Mouse (Mus musculus): ENCODE data around the gene Aatk.
A peak's percentile ranks its signal among the peaks of the same experiment; 100 is the strongest.

Gene Aatk

GRCm38 (mm10) chr11:120046553-120047191, at the start of gene Aatk:
Gene Aatk, minus strand, starts transcription at chr11:120047167.
- no peak for DNase-seq (ENCODE audit: low spot score)

- no peak for DNase-seq (ENCODE audit: low spot score)
These were observed 46.0 kb upstream of the Aatk start for GRCm38 (mm10) chr11:120092817-120093591.

- DNase-seq (ENCODE audit: low spot score): no peak
These were observed 43.7 kb upstream of the Aatk start for GRCm38 (mm10) chr11:120090661-120091060.

GRCm38 (mm10) chr11:120086702-120087152, 39.8 kb upstream of the Aatk start, which contains the start of gene Cep131:
Gene Cep131, minus strand, starts transcription at chr11:120086827.
- peak; percentile 94 for DNase-seq (ENCODE audit: low spot score)

GRCm38 (mm10) chr11:120085891-120086627, 39.1 kb upstream of the Aatk start:
- DNase-seq (ENCODE audit: low spot score): peak; percentile 24

- no peak for DNase-seq (ENCODE audit: low spot score)
These were observed 33.3 kb upstream of the Aatk start for GRCm38 (mm10) chr11:120080282-120080681.

- DNase-seq (ENCODE audit: low spot score): no peak
These were observed 29.2 kb upstream of the Aatk start for GRCm38 (mm10) chr11:120076191-120076590.

- no peak for DNase-seq (ENCODE audit: low spot score)
These were observed 26.1 kb upstream of the Aatk start for GRCm38 (mm10) chr11:120072986-120073647.

GRCm38 (mm10) chr11:120071731-120072320, 24.9 kb upstream of the Aatk start:
- DNase-seq (ENCODE audit: low spot score): no peak

- no peak for DNase-seq (ENCODE audit: low spot score)
These were observed 24.1 kb upstream of the Aatk start for GRCm38 (mm10) chr11:120071065-120071464.

- no peak for DNase-seq (ENCODE audit: low spot score)
These were observed 23.4 kb upstream of the Aatk start for GRCm38 (mm10) chr11:120070286-120070930.

- DNase-seq (ENCODE audit: low spot score): no peak
These were observed 22.3 kb upstream of the Aatk start for GRCm38 (mm10) chr11:120069261-120069660.

- DNase-seq (ENCODE audit: low spot score): no peak
These were observed 20.9 kb upstream of the Aatk start for GRCm38 (mm10) chr11:120067834-120068233.

- peak; percentile 58 for DNase-seq (ENCODE audit: low spot score)
These were observed 18.3 kb upstream of the Aatk start for GRCm38 (mm10) chr11:120065291-120065690.

- no peak for DNase-seq (ENCODE audit: low spot score)
These were observed 17.7 kb upstream of the Aatk start for GRCm38 (mm10) chr11:120064668-120065040.

GRCm38 (mm10) chr11:120064006-120064667, 17.2 kb upstream of the Aatk start:
- DNase-seq (ENCODE audit: low spot score): no peak

GRCm38 (mm10) chr11:120063326-120063725, 16.4 kb upstream of the Aatk start:
- DNase-seq (ENCODE audit: low spot score): no peak

- no peak for DNase-seq (ENCODE audit: low spot score)
These were observed 13.7 kb upstream of the Aatk start for GRCm38 (mm10) chr11:120060634-120061033.

GRCm38 (mm10) chr11:120055953-120056732, 9.2 kb upstream of the Aatk start:
- no peak for DNase-seq (ENCODE audit: low spot score)

- no peak for DNase-seq (ENCODE audit: low spot score)
These were observed 6.9 kb upstream of the Aatk start for GRCm38 (mm10) chr11:120053846-120054245.
